Mouse (Mus musculus): ENCODE results near the gene Art4. TPM values are rescaled to one million over a fixed set of nuclear protein-coding genes. Genes with fewer than 3 reads are reported as not detected.

Gene Art4
- total RNA-seq, 2 experiments from 2014 or later, result not detected

- intact Hi-C loops (cut with DNase I), result no loop called here
- no peak for DNase-seq (ENCODE audit: low spot score in 2 of 2)
Measured at GRCm38 (mm10) chr6:136804705-136805408, 52.7 kb downstream of the Art4 start.

GRCm38 (mm10) chr6:136803739-136804633 is 53.5 kb downstream of the Art4 start, which contains the start of gene Hist4h4:
Gene Hist4h4, minus strand, starts transcription at chr6:136804415.
- intact Hi-C loops (cut with DNase I), result no loop called here

GRCm38 (mm10) chr6:136803093-136803738 is 54.3 kb downstream of the Art4 start:
- DNase-seq (ENCODE audit: low spot score in 2 of 2), result no peak
- intact Hi-C loops (cut with DNase I), result no loop called here

More at GRCm38 (mm10) chr6:136803739-136804633, 53.5 kb downstream of the Art4 start, which contains the start of gene Hist4h4:
- peak; percentile 94 to 97 for DNase-seq (ENCODE audit: low spot score in 2 of 2)

- intact Hi-C loops (cut with DNase I), result no loop called here
- DNase-seq (ENCODE audit: low spot score in 2 of 2), result no peak
Measured at GRCm38 (mm10) chr6:136801274-136801673, 56.3 kb downstream of the Art4 start.

GRCm38 (mm10) chr6:136800710-136801109 is 56.8 kb downstream of the Art4 start:
- DNase-seq (ENCODE audit: low spot score in 2 of 2), result no peak
- intact Hi-C loops (cut with DNase I), result no loop called here

Small RNA genes within 50 kb of the gene (microRNA-seq; reads per million reads assigned to microRNA genes)
- gene Gm44364, result not detected

Other genes with a start within 250 kb of the Art4 start
- not detected for gene Plbd1, start 195.8 kb downstream of the Art4 start, total RNA-seq (2021)
- under 1 TPM; 0.32 to 0.39 TPM for gene Gucy2c, start 76.0 kb downstream of the Art4 start, total RNA-seq (2021)
- gene Hist4h4, start 53.3 kb downstream of the Art4 start, total RNA-seq (2021), result 10 to 100 TPM in 1 of 2 experiments, 1 to 10 TPM in 1; 9.2 to 11.7 TPM
- 10 to 100 TPM; 55.2 to 67.5 TPM for gene H2afj, start 49.5 kb downstream of the Art4 start, total RNA-seq (2021)
- 1 to 10 TPM; 3.5 to 4.7 TPM for gene BC049715, start 30.1 kb downstream of the Art4 start, total RNA-seq (2021)
- 100 to 1,000 TPM; 122 to 125 TPM for gene Wbp11, start 29.5 kb downstream of the Art4 start, total RNA-seq (2021)
- gene Smco3, start 22.3 kb downstream of the Art4 start, total RNA-seq (2021), result 1 to 10 TPM; 3.6 to 5.6 TPM
- 10 to 100 TPM; 38.0 to 47.7 TPM for gene Mgp, start 18.1 kb upstream of the Art4 start, total RNA-seq (2021)
- not detected for gene Erp27, start 64.4 kb upstream of the Art4 start, total RNA-seq (2021)
- 1 to 10 TPM in 1 of 2 experiments, under 1 TPM in 1; 0.68 to 2.6 TPM for gene Pde6h, start 66.1 kb upstream of the Art4 start, total RNA-seq (2021)
- 10 to 100 TPM in 1 of 2 experiments, 1 to 10 TPM in 1; 8.9 to 11.0 TPM for gene Arhgdib, start 84.2 kb upstream of the Art4 start, total RNA-seq (2021)